Mouse (Mus musculus): ENCODE measurements around the gene Id4. TPM values are rescaled to one million over a fixed set of nuclear protein-coding genes. Genes with fewer than 3 reads are reported as not detected.

The Id4 gene
- polyA plus RNA-seq, 1 experiment from 2014 or later = 0.33 TPM

DNA sequence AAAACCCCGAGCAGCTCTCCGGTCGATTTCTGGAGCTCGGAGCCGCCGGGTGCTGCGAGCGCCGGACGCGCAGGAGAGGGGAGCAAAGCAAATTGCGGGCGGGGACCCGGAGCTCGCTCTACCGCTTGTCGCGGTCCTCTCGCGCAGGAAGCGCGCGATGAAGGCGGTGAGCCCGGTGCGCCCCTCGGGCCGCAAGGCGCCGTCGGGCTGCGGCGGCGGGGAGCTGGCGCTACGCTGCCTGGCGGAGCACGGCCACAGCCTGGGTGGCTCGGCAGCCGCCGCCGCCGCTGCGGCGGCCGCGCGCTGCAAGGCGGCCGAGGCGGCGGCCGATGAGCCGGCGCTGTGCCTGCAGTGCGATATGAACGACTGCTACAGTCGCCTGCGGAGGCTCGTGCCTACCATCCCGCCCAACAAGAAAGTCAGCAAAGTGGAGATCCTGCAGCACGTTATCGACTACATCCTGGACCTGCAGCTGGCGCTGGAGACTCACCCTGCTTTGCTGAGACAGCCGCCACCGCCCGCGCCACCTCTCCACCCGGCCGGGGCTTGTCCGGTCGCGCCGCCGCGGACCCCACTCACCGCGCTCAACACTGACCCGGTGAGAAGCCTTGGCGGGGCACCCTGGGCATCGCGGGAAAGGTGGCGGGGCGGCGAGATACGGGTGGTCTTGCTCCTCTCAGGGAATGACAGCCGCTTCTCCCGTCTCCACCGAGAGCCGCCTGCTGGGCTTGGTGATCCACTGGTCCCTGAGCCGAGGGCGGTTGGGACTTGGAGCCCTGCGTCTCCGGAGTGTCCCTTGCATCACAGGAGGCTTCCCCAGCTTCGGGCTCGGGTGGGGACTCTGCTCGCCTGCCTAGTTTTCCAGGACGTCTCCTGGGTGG is 553 bp downstream of the Id4 start:
- DNase-seq (no peak), ATAC-seq (ENCODE audit: low read depth) (no peak)
- Histone ChIP-seq H3K4me3 (replicated peaks) (peak overlapping the region; percentile 58), H3K27ac (no peak overlapping the region; the same call in 1 of the 2 replicates), H3K9ac (peak overlapping the region; percentile 29), H3K9me3 (replicated peaks) (no peaks in the 10 kb centered on the region), H3K4me2 (peak overlapping the region; percentile 73), H3K4me1 (replicated peaks) (0 out of 2 replicates have a peak, but pooled peaks cover 4% of the 10 kb centered on the region), H3K27me3 (peaks cover 58% of the 10 kb centered on the region), H3K36me3 (no peaks in the 10 kb centered on the region)
- under 1% methylated on average over 91 of the region's 98 CpGs for WGBS (ENCODE audit: insufficient replicate concordance)

- DNase-seq = no peak
- 4% methylated on average over 25 of the region's 25 CpGs for WGBS (ENCODE audit: insufficient replicate concordance)
- H3K36me3 ChIP-seq = no peaks in the 10 kb centered on the region
- no peak for ATAC-seq (ENCODE audit: low read depth)
- 0 out of 2 replicates have a peak overlapping the region, but pooled peaks have one; percentile 29 for H3K9ac ChIP-seq
- no peak overlapping the region for H3K27ac ChIP-seq
- no peaks in the 10 kb centered on the region for H3K9me3 ChIP-seq (replicated peaks)
- H3K4me2 ChIP-seq = peak overlapping the region; percentile 73
- peak overlapping the region; percentile 58 for H3K4me3 ChIP-seq (replicated peaks)
- H3K4me1 ChIP-seq (replicated peaks) = 0 out of 2 replicates have a peak, but pooled peaks cover 4% of the 10 kb centered on the region
- H3K27me3 ChIP-seq = peaks cover 62% of the 10 kb centered on the region
Measured at GRCm38 (mm10) chr13:48262451-48262969, 1.5 kb downstream of the Id4 start.

GRCm38 (mm10) chr13:48265029-48265428 is 4.0 kb downstream of the Id4 start:
- Histone ChIP-seq H3K27ac (no peak overlapping the region), H3K4me1 (replicated peaks) (0 out of 2 replicates have a peak, but pooled peaks cover 4% of the 10 kb centered on the region), H3K9ac (no peak overlapping the region), H3K4me3 (replicated peaks) (no peak overlapping the region), H3K27me3 (peaks cover 56% of the 10 kb centered on the region), H3K36me3 (no peaks in the 10 kb centered on the region), H3K4me2 (no peak overlapping the region), H3K9me3 (replicated peaks) (no peaks in the 10 kb centered on the region)
- WGBS (ENCODE audit: insufficient replicate concordance) = 57% methylated on average over 6 of the region's 6 CpGs
- no peak for DNase-seq
- ATAC-seq (ENCODE audit: low read depth) = no peak

- Histone ChIP-seq H3K9ac (no peak overlapping the region), H3K4me1 (replicated peaks) (no peaks in the 10 kb centered on the region), H3K9me3 (replicated peaks) (no peaks in the 10 kb centered on the region), H3K4me3 (replicated peaks) (no peak overlapping the region), H3K27me3 (no peaks in the 10 kb centered on the region), H3K27ac (no peak overlapping the region), H3K4me2 (peak overlapping the region; percentile 33), H3K36me3 (no peaks in the 10 kb centered on the region)
- DNase-seq (no peak), ATAC-seq (ENCODE audit: low read depth) (no peak)
- 6% methylated on average over 15 of the region's 15 CpGs for WGBS (ENCODE audit: insufficient replicate concordance)
Measured at GRCm38 (mm10) chr13:48273451-48274069, 12.5 kb downstream of the Id4 start.

GRCm38 (mm10) chr13:48274107-48274506 is 13.1 kb downstream of the Id4 start:
- H3K4me2 ChIP-seq = no peak overlapping the region
- no peaks in the 10 kb centered on the region for H3K9me3 ChIP-seq (replicated peaks)
- H3K36me3 ChIP-seq = no peaks in the 10 kb centered on the region
- no peak overlapping the region for H3K4me3 ChIP-seq (replicated peaks)
- H3K4me1 ChIP-seq (replicated peaks) = no peaks in the 10 kb centered on the region
- H3K27ac ChIP-seq = no peak overlapping the region
- H3K27me3 ChIP-seq = no peaks in the 10 kb centered on the region
- 74% methylated on average over 1 of the region's 1 CpGs for WGBS (ENCODE audit: insufficient replicate concordance)
- no peak for ATAC-seq (ENCODE audit: low read depth)
- H3K9ac ChIP-seq = no peak overlapping the region
- no peak for DNase-seq

DNA sequence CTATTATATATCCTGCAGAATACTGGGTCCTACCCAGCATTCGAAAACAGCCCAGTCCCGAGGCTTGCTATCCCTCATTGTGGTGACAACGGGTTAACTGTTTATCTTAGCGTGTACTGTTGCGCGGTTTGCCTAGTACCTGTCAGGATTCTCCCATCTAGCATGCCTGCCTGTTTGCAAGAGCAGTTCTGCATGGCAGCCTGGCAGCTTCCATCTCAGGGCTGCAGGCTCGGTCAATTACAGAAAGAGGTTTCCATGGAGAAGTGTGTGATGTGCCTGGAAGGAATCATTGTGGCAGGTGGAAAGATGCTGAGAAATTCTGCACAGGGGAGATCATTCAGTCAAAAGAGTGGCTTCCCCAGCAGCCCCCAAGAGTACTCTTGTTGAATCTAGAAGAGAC is 16.0 kb downstream of the Id4 start:
- Histone ChIP-seq H3K4me2 (no peak overlapping the region), H3K27ac (no peak overlapping the region), H3K4me1 (replicated peaks) (no peaks in the 10 kb centered on the region), H3K9me3 (replicated peaks) (no peaks in the 10 kb centered on the region), H3K4me3 (replicated peaks) (no peak overlapping the region), H3K27me3 (no peaks in the 10 kb centered on the region), H3K9ac (no peak overlapping the region), H3K36me3 (no peaks in the 10 kb centered on the region)
- no peak for ATAC-seq (ENCODE audit: low read depth)
- 76% methylated on average over 7 of the region's 7 CpGs for WGBS (ENCODE audit: insufficient replicate concordance)
- DNase-seq = no peak

- H3K9ac ChIP-seq = no peak overlapping the region
Measured at GRCm38 (mm10) chr13:48284426-48284825, 23.4 kb downstream of the Id4 start.

GRCm38 (mm10) chr13:48284918-48285693 is 24.1 kb downstream of the Id4 start:
- no peak overlapping the region for H3K27ac ChIP-seq

More at GRCm38 (mm10) chr13:48284426-48284825, 23.4 kb downstream of the Id4 start:
- no peak for DNase-seq
- Histone ChIP-seq H3K4me3 (replicated peaks) (no peak overlapping the region), H3K36me3 (no peaks in the 10 kb centered on the region), H3K4me2 (no peak overlapping the region), H3K4me1 (replicated peaks) (no peaks in the 10 kb centered on the region), H3K27me3 (no peaks in the 10 kb centered on the region), H3K9me3 (replicated peaks) (no peaks in the 10 kb centered on the region), H3K27ac (no peak overlapping the region)
- no peak for ATAC-seq (ENCODE audit: low read depth)
- 60% methylated on average over 9 of the region's 9 CpGs for whole genome bisulfite sequencing (ENCODE audit: insufficient replicate concordance)

DNA sequence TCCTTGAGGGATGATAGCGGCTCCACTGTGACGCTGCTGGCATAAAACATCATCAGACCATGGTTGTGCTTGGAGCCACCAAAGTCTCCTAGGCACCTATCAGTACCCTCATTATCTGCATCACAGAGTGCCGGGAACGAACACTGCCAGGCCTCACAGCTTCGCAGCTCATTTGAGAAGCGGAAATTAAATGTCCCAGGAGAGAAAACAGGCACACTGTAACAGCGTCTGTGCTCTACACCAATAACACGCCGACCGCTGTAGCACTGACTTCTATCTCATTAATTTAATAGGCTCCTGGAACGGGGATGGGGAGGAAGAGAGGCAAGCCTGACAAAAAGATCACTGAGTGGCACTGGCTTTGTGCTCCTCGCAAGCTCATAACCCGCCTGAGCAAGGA is 29.4 kb downstream of the Id4 start:
- Histone ChIP-seq H3K27ac (no peak overlapping the region), H3K4me3 (replicated peaks) (no peak overlapping the region), H3K4me2 (no peak overlapping the region), H3K27me3 (no peaks in the 10 kb centered on the region), H3K36me3 (no peaks in the 10 kb centered on the region), H3K9ac (no peak overlapping the region), H3K4me1 (replicated peaks) (no peaks in the 10 kb centered on the region), H3K9me3 (replicated peaks) (no peaks in the 10 kb centered on the region)
- WGBS (ENCODE audit: insufficient replicate concordance) = 52% methylated on average over 13 of the region's 13 CpGs
- no peak for ATAC-seq (ENCODE audit: low read depth)
- DNase-seq = no peak

More at GRCm38 (mm10) chr13:48284918-48285693, 24.1 kb downstream of the Id4 start:
- DNase-seq = no peak
- no peak for ATAC-seq (ENCODE audit: low read depth)
- H3K4me2 ChIP-seq = no peak overlapping the region
- 65% methylated on average over 9 of the region's 9 CpGs for WGBS (ENCODE audit: insufficient replicate concordance)
- no peaks in the 10 kb centered on the region for H3K27me3 ChIP-seq
- H3K9me3 ChIP-seq (replicated peaks) = no peaks in the 10 kb centered on the region
- no peaks in the 10 kb centered on the region for H3K4me1 ChIP-seq (replicated peaks)
- H3K36me3 ChIP-seq = no peaks in the 10 kb centered on the region
- H3K9ac ChIP-seq = no peak overlapping the region
- no peak overlapping the region for H3K4me3 ChIP-seq (replicated peaks)

- Histone ChIP-seq H3K36me3 (no peaks in the 10 kb centered on the region), H3K4me2 (no peak overlapping the region), H3K9me3 (replicated peaks) (no peaks in the 10 kb centered on the region), H3K9ac (no peak overlapping the region), H3K4me1 (replicated peaks) (peaks cover 7% of the 10 kb centered on the region), H3K27ac (no peak overlapping the region), H3K4me3 (replicated peaks) (no peak overlapping the region), H3K27me3 (no peaks in the 10 kb centered on the region)
- DNase-seq (no peak), ATAC-seq (ENCODE audit: low read depth) (no peak)
- 39% methylated on average over 7 of the region's 7 CpGs for WGBS (ENCODE audit: insufficient replicate concordance)
Measured at GRCm38 (mm10) chr13:48314500-48314899, 53.5 kb downstream of the Id4 start.
